Mouse (Mus musculus): ENCODE results near the gene Tfpi.

Tfpi gene

GRCm38 (mm10) chr2:84476577-84476976 lies at the start of gene Tfpi:
TSS of gene Tfpi (minus strand) at chr2:84476775.
- DNase-seq (ENCODE audit: low read depth in 1 of 2, low spot score in 2 of 2): no peak

GRCm38 (mm10) chr2:84526221-84526620 lies 49.6 kb upstream of the Tfpi start:
- DNase-seq (ENCODE audit: low read depth in 1 of 2, low spot score in 2 of 2): no peak

GRCm38 (mm10) chr2:84525806-84526205 lies 49.2 kb upstream of the Tfpi start:
- DNase-seq (ENCODE audit: low read depth in 1 of 2, low spot score in 2 of 2): no peak

- no peak for DNase-seq (ENCODE audit: low read depth in 1 of 2, low spot score in 2 of 2)
Measured at GRCm38 (mm10) chr2:84525047-84525446, 48.5 kb upstream of the Tfpi start.

- DNase-seq (ENCODE audit: low read depth in 1 of 2, low spot score in 2 of 2): no peak
Measured at GRCm38 (mm10) chr2:84523994-84524393, 47.4 kb upstream of the Tfpi start.

- no peak for DNase-seq (ENCODE audit: low read depth in 1 of 2, low spot score in 2 of 2)
Measured at GRCm38 (mm10) chr2:84523103-84523865, 46.7 kb upstream of the Tfpi start.

GRCm38 (mm10) chr2:84519514-84520067 lies 43.0 kb upstream of the Tfpi start:
- no peak for DNase-seq (ENCODE audit: low read depth in 1 of 2, low spot score in 2 of 2)

GRCm38 (mm10) chr2:84518767-84519166 lies 42.2 kb upstream of the Tfpi start:
- no peak for DNase-seq (ENCODE audit: low read depth in 1 of 2, low spot score in 2 of 2)

- DNase-seq (ENCODE audit: low read depth in 1 of 2, low spot score in 2 of 2): no peak
Measured at GRCm38 (mm10) chr2:84513281-84513680, 36.7 kb upstream of the Tfpi start.

GRCm38 (mm10) chr2:84511508-84511907 lies 34.9 kb upstream of the Tfpi start:
- DNase-seq (ENCODE audit: low read depth in 1 of 2, low spot score in 2 of 2): no peak

GRCm38 (mm10) chr2:84511036-84511435 lies 34.5 kb upstream of the Tfpi start:
- no peak for DNase-seq (ENCODE audit: low read depth in 1 of 2, low spot score in 2 of 2)

- peak in 1 of 2 experiments; percentile 15 for DNase-seq (ENCODE audit: low read depth in 1 of 2, low spot score in 2 of 2)
Measured at GRCm38 (mm10) chr2:84504954-84505394, 28.4 kb upstream of the Tfpi start.

GRCm38 (mm10) chr2:84504285-84504684 lies 27.7 kb upstream of the Tfpi start:
- no peak for DNase-seq (ENCODE audit: low read depth in 1 of 2, low spot score in 2 of 2)

- DNase-seq (ENCODE audit: low read depth in 1 of 2, low spot score in 2 of 2): no peak
Measured at GRCm38 (mm10) chr2:84498921-84499320, 22.3 kb upstream of the Tfpi start.

GRCm38 (mm10) chr2:84495108-84495507 lies 18.5 kb upstream of the Tfpi start:
- no peak for DNase-seq (ENCODE audit: low read depth in 1 of 2, low spot score in 2 of 2)

- DNase-seq (ENCODE audit: low read depth in 1 of 2, low spot score in 2 of 2): no peak
Measured at GRCm38 (mm10) chr2:84493626-84494025, 17.1 kb upstream of the Tfpi start.

GRCm38 (mm10) chr2:84491715-84492114 lies 15.1 kb upstream of the Tfpi start:
- DNase-seq (ENCODE audit: low read depth in 1 of 2, low spot score in 2 of 2): no peak

GRCm38 (mm10) chr2:84487705-84488291 lies 11.2 kb upstream of the Tfpi start:
- no peak for DNase-seq (ENCODE audit: low read depth in 1 of 2, low spot score in 2 of 2)

GRCm38 (mm10) chr2:84481863-84482262 lies 5.3 kb upstream of the Tfpi start:
- no peak for DNase-seq (ENCODE audit: low read depth in 1 of 2, low spot score in 2 of 2)

- peak in 1 of 2 experiments; percentile 29 for DNase-seq (ENCODE audit: low read depth in 1 of 2, low spot score in 2 of 2)
Measured at GRCm38 (mm10) chr2:84479036-84479435, 2.5 kb upstream of the Tfpi start.

- no peak for DNase-seq (ENCODE audit: low read depth in 1 of 2, low spot score in 2 of 2)
Measured at GRCm38 (mm10) chr2:84477759-84478158, 1.2 kb upstream of the Tfpi start.

GRCm38 (mm10) chr2:84476131-84476530 lies 444 bp downstream of the Tfpi start:
- DNase-seq (ENCODE audit: low read depth in 1 of 2, low spot score in 2 of 2): no peak
